Mouse (Mus musculus): ENCODE data around the gene Zbtb8os.

Gene Zbtb8os

GRCm38 (mm10) chr4:129375000-129375399, 39.5 kb downstream of the Zbtb8os start:
- ATAC-seq (ENCODE audit: insufficient number of reproducible peaks, low FRiP score, low TSS enrichment): no peak

- ATAC-seq (ENCODE audit: insufficient number of reproducible peaks, low FRiP score, low TSS enrichment): no peak
Observed at GRCm38 (mm10) chr4:129375821-129376220, 40.3 kb downstream of the Zbtb8os start.

- ATAC-seq (ENCODE audit: insufficient number of reproducible peaks, low FRiP score, low TSS enrichment): peak; percentile 58; the same call in 1 of the 2 replicates
Observed at GRCm38 (mm10) chr4:129376961-129377545, 41.6 kb downstream of the Zbtb8os start.

- ATAC-seq (ENCODE audit: insufficient number of reproducible peaks, low FRiP score, low TSS enrichment): peak; percentile 56; the same call in 1 of the 2 replicates
Observed at GRCm38 (mm10) chr4:129377601-129378390, 42.3 kb downstream of the Zbtb8os start, which contains the start of gene Zbtb8a. Gene Zbtb8a (minus strand): TSS chr4:129378116.

- no peak for ATAC-seq (ENCODE audit: insufficient number of reproducible peaks, low FRiP score, low TSS enrichment)
Observed at GRCm38 (mm10) chr4:129379805-129380204, 44.3 kb downstream of the Zbtb8os start.

GRCm38 (mm10) chr4:129381148-129381547, 45.7 kb downstream of the Zbtb8os start:
- no peak for ATAC-seq (ENCODE audit: insufficient number of reproducible peaks, low FRiP score, low TSS enrichment)

GRCm38 (mm10) chr4:129382029-129382428, 46.5 kb downstream of the Zbtb8os start:
- ATAC-seq (ENCODE audit: insufficient number of reproducible peaks, low FRiP score, low TSS enrichment): no peak

GRCm38 (mm10) chr4:129382488-129382887, 47.0 kb downstream of the Zbtb8os start:
- ATAC-seq (ENCODE audit: insufficient number of reproducible peaks, low FRiP score, low TSS enrichment): no peak

- ATAC-seq (ENCODE audit: insufficient number of reproducible peaks, low FRiP score, low TSS enrichment): no peak
Observed at GRCm38 (mm10) chr4:129383586-129383985, 48.1 kb downstream of the Zbtb8os start.

- no peak for ATAC-seq (ENCODE audit: insufficient number of reproducible peaks, low FRiP score, low TSS enrichment)
Observed at GRCm38 (mm10) chr4:129384440-129384839, 48.9 kb downstream of the Zbtb8os start.

GRCm38 (mm10) chr4:129385685-129386084, 50.2 kb downstream of the Zbtb8os start:
- ATAC-seq (ENCODE audit: insufficient number of reproducible peaks, low FRiP score, low TSS enrichment): no peak

- no peak for ATAC-seq (ENCODE audit: insufficient number of reproducible peaks, low FRiP score, low TSS enrichment)
Observed at GRCm38 (mm10) chr4:129386269-129386946, 50.9 kb downstream of the Zbtb8os start.

- no peak for ATAC-seq (ENCODE audit: insufficient number of reproducible peaks, low FRiP score, low TSS enrichment)
Observed at GRCm38 (mm10) chr4:129386989-129387388, 51.5 kb downstream of the Zbtb8os start.

GRCm38 (mm10) chr4:129388404-129388803, 52.9 kb downstream of the Zbtb8os start:
- no peak for ATAC-seq (ENCODE audit: insufficient number of reproducible peaks, low FRiP score, low TSS enrichment)

GRCm38 (mm10) chr4:129390216-129390743, 54.8 kb downstream of the Zbtb8os start:
- no peak for ATAC-seq (ENCODE audit: insufficient number of reproducible peaks, low FRiP score, low TSS enrichment)

GRCm38 (mm10) chr4:129390936-129391557, 55.6 kb downstream of the Zbtb8os start:
- ATAC-seq (ENCODE audit: insufficient number of reproducible peaks, low FRiP score, low TSS enrichment): no peak

- ATAC-seq (ENCODE audit: insufficient number of reproducible peaks, low FRiP score, low TSS enrichment): no peak
Observed at GRCm38 (mm10) chr4:129394089-129394870, 58.8 kb downstream of the Zbtb8os start.

GRCm38 (mm10) chr4:129396960-129397359, 61.5 kb downstream of the Zbtb8os start:
- no peak for ATAC-seq (ENCODE audit: insufficient number of reproducible peaks, low FRiP score, low TSS enrichment)

GRCm38 (mm10) chr4:129399813-129400212, 64.3 kb downstream of the Zbtb8os start:
- no peak for ATAC-seq (ENCODE audit: insufficient number of reproducible peaks, low FRiP score, low TSS enrichment)

Measured in cerebellum, adult (tissue).